Mouse (Mus musculus) forebrain, postnatal 0 days (tissue): ENCODE data around the gene 4933400A11Rik. TPM values are rescaled to one million over a fixed set of nuclear protein-coding genes. Genes with fewer than 3 reads are reported as not detected.

Experiments
- ATAC-seq: fragments of 200-750 bp; cut with Nextera tagmentation; 2 replicates; pipeline ENCODE4 v1.8.0; 2017; ENCODE audit warnings: mild to moderate bottlenecking, moderate library complexity
- DNase-seq: peaks from one replicate; pipeline ENCODE4 v3.0.0-alpha.2; 2015
- H3K27ac ChIP-seq: fragments of 300-500 bp; sonication (generic); 2 replicates; pipeline ENCODE4 v1.5.1; 2014; ENCODE audit warnings: low read depth, mild to moderate bottlenecking, antibody characterized with exemption, low read length, moderate library complexity, mixed read lengths
- H3K27me3 ChIP-seq: fragments of 300-500 bp; sonication (generic); 2 replicates; pipeline ENCODE4 v1.6.1; 2014; ENCODE audit warnings: mild to moderate bottlenecking, low read length, mixed read lengths; ENCODE audit not compliant: insufficient read depth
- H3K36me3 ChIP-seq: fragments of 300-500 bp; sonication (generic); 2 replicates; pipeline ENCODE4 v1.6.1; 2014; ENCODE audit warnings: mild to moderate bottlenecking, moderate library complexity; ENCODE audit not compliant: insufficient read depth
- H3K4me1 ChIP-seq: fragments of 300-500 bp; sonication (generic); 2 replicates; pipeline ENCODE4 v1.6.1; 2014; ENCODE audit warnings: antibody characterized with exemption; ENCODE audit not compliant: insufficient read depth
- H3K4me2 ChIP-seq: fragments of 300-500 bp; sonication (generic); 2 replicates; pipeline ENCODE4 v1.6.1; 2014; ENCODE audit warnings: low read depth, mild to moderate bottlenecking, moderate library complexity
- H3K4me3 ChIP-seq: fragments of 300-500 bp; sonication (generic); 2 replicates; pipeline ENCODE4 v1.5.1; 2014; ENCODE audit warnings: low read depth, low read length, mixed read lengths
- H3K9ac ChIP-seq: fragments of 300-500 bp; sonication (generic); 2 replicates; pipeline ENCODE4 v1.6.1; 2014; ENCODE audit warnings: mild to moderate bottlenecking
- H3K9me3 ChIP-seq: fragments of 300-500 bp; sonication (generic); 2 replicates; pipeline ENCODE4 v1.6.1; 2016; ENCODE audit warnings: low read length
- CTCF ChIP-seq: sonication (generic); IDR thresholded peaks from 2 replicates; pipeline ENCODE4 v1.5.1; 2016; ENCODE audit warnings: antibody characterized with exemption, control low read depth, low read depth
- WGBS: fragments of 180-500 bp; shearing (Covaris S2); extraction: QIAGEN DNeasy Blood & Tissue Kit; methylation state at CpG from one replicate; pipeline ENCODE4 v1.1.7; 2014; 5-methylcytosine and 5-hydroxymethylcytosine counted together
- polyA plus RNA-seq: library from polyadenylated mRNA; unstranded; fragments of >200 nt; fragmentation: Nextera tagmentation; extraction: Ambion mirVana; gene quantifications from 2 replicates; pipeline ENCODE4 v1.2.1, GENCODE M21; 2015
- total RNA-seq: library from RNA; depleted of rRNA; stranded (reverse); fragments of >200 nt; gene quantifications from 2 replicates; pipeline ENCODE4 v1.2.3, GENCODE M21; 2014; rRNA removed

4933400A11Rik gene
- total RNA-seq (not detected in 2 replicates), polyA plus RNA-seq (not detected in 2 replicates)

DNA sequence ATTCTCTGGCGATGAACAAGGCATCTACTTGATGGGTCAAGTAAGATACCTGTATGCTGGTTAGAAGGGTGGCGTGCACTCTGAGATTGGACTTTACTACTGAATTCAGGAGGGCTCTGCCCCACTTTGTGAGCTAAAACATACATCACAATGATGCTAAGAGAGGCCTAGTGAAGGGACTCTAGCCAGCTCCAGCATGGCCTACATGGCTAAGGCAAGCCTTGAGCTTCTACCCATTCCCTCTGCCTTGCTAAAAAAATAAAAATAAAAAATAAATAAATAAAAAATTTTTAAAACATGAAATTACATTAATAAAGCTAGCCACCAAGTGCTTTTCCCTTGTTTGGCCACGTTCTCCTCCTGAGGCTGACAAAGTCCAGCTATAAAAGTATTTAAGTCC lies at the start of gene 4933400A11Rik:
Gene 4933400A11Rik, minus strand, starts transcription at position 101 of the 400 bp plus-strand sequence.
- Histone ChIP-seq H3K4me1 (no peaks in the 10 kb centered on the region), H3K4me2 (no peak within 1 kb of the TSS), H3K4me3 (no peak within 1 kb of the TSS), H3K9me3 (no peaks in the 10 kb centered on the region), H3K27ac (no peak within 1 kb of the TSS), H3K9ac (no peak within 1 kb of the TSS), H3K27me3 (no peaks in the 10 kb centered on the region; the same call in 1 of the 2 replicates), H3K36me3 (no peaks in the 10 kb centered on the region)
- 87% methylated on average over 3 of the region's 3 CpGs for WGBS
- no peak for TF ChIP-seq CTCF
- DNase-seq = no peak
- no peak for ATAC-seq

DNA sequence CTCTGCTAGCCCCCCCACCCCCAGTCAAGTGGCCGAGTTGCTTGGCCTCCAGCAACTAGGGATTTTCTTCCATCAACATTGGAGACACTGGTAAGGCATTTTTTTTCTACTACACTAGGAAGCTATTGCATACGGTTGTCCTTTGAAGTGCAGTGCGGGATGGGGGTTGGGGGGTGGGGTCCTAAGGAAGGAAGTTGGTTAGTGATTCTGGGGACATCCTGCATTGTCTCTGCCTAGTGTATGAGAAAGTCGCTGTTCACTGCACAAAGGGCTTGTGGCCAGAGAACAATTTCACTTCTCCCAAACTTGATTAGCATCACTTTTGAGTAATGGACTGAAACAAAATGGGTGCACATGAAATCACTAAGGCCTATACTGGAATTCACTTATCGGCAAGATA lies 48.7 kb upstream of the 4933400A11Rik start:
- Histone ChIP-seq H3K9me3 (no peaks in the 10 kb centered on the region), H3K4me3 (peak overlapping the region; percentile 11; the same call in 1 of the 2 replicates), H3K4me1 (no peaks in the 10 kb centered on the region), H3K36me3 (no peaks in the 10 kb centered on the region), H3K4me2 (peak overlapping the region; percentile 35), H3K9ac (0 out of 2 replicates have a peak overlapping the region, but pooled peaks have one; percentile 10), H3K27me3 (no peaks in the 10 kb centered on the region), H3K27ac (peak overlapping the region; percentile 54; the same call in 1 of the 2 replicates)
- TF ChIP-seq CTCF = no peak
- ATAC-seq (no peak), DNase-seq (no peak)
- 27% methylated on average over 5 of the region's 5 CpGs for WGBS

DNA sequence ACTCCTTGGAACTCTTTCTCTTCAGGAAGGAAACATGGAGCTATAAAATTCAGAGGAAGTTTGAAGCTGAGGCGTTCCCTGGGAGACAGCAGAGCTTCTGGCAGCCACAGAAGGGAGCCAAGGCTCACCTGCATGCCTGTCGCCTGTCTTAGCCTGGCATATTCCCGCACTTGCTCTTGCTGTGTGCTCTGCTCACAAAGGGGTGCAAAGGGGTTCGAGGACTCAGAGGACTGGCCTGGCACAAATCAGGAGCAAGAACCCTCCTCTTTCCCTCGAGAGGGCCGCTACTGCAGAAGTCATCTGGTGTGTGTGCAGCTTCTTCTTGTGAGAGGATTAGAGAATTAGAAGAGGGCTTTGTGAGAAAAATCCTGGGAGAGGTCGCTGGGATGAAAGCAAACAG lies 48.3 kb upstream of the 4933400A11Rik start:
- DNase-seq (peak; percentile 26), ATAC-seq (0 out of 2 replicates have a peak, but pooled peaks have one; percentile 36)
- H3K4me1 ChIP-seq = no peaks in the 10 kb centered on the region
- no peaks in the 10 kb centered on the region for H3K36me3 ChIP-seq
- H3K4me3 ChIP-seq = peak overlapping the region; percentile 11; the same call in 1 of the 2 replicates
- TF ChIP-seq CTCF = no peak
- H3K9ac ChIP-seq = 0 out of 2 replicates have a peak overlapping the region, but pooled peaks have one; percentile 10
- peak overlapping the region; percentile 54; the same call in 1 of the 2 replicates for H3K27ac ChIP-seq
- no peaks in the 10 kb centered on the region; the same call in 1 of the 2 replicates for H3K27me3 ChIP-seq
- 21% methylated on average over 7 of the region's 7 CpGs for WGBS
- no peaks in the 10 kb centered on the region for H3K9me3 ChIP-seq
- peak overlapping the region; percentile 35 for H3K4me2 ChIP-seq

DNA sequence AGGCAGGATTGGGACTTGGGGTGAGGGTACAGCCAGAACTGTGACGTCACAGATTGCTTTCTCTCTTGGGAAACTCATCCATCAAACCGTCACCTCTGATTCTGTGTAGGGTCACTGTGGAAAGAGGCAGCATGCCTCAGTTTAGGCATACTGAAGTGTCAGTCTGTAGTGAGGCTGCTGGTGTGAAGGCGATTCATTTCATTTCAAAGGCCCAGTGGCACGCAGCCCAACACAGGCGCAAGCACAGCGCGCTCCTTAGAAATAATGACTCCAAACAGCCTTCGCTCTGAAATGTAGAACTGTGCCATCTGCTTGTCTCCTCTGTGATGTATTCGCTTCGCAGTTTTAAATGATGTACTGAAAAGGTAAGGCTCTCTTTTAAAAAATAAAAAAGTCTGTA lies 47.5 kb upstream of the 4933400A11Rik start:
- H3K4me3 ChIP-seq = no peak overlapping the region
- no peak for TF ChIP-seq CTCF
- no peaks in the 10 kb centered on the region for H3K4me1 ChIP-seq
- no peak overlapping the region for H3K27ac ChIP-seq
- no peaks in the 10 kb centered on the region for H3K9me3 ChIP-seq
- peak overlapping the region; percentile 28; the same call in 1 of the 2 replicates for H3K4me2 ChIP-seq
- H3K27me3 ChIP-seq = no peaks in the 10 kb centered on the region; the same call in 1 of the 2 replicates
- no peaks in the 10 kb centered on the region for H3K36me3 ChIP-seq
- DNase-seq (peak; percentile 34), ATAC-seq (peak; percentile 63)
- 32% methylated on average over 10 of the region's 10 CpGs for WGBS
- no peak overlapping the region for H3K9ac ChIP-seq

DNA sequence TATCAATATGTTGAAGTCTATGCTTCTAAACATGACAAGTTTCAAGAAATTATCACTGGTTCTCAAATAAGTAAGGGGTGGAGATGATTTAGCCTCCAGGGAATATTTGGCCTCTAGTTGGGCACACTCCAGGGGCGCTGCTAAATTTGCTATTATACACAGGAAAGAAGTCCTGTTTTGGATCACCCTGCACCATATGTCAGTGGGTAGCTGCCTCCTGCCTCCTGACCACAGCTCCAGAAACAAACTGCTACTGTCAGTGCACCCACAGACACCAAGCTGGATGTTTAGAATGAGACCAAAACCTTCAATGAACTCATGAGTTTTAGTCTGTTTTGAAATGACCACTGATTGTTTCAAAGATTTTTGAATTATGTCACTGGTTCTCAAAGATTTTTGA lies 34.2 kb upstream of the 4933400A11Rik start:
- H3K27me3 ChIP-seq = no peaks in the 10 kb centered on the region
- no peak overlapping the region for H3K4me3 ChIP-seq
- ATAC-seq (no peak), DNase-seq (no peak)
- H3K9ac ChIP-seq = no peak overlapping the region
- no peaks in the 10 kb centered on the region for H3K4me1 ChIP-seq
- no peak overlapping the region for H3K4me2 ChIP-seq
- H3K36me3 ChIP-seq = no peaks in the 10 kb centered on the region
- H3K27ac ChIP-seq = no peak overlapping the region
- H3K9me3 ChIP-seq = no peaks in the 10 kb centered on the region
- TF ChIP-seq CTCF = no peak
- 54% methylated on average over 1 of the region's 1 CpGs for WGBS

DNA sequence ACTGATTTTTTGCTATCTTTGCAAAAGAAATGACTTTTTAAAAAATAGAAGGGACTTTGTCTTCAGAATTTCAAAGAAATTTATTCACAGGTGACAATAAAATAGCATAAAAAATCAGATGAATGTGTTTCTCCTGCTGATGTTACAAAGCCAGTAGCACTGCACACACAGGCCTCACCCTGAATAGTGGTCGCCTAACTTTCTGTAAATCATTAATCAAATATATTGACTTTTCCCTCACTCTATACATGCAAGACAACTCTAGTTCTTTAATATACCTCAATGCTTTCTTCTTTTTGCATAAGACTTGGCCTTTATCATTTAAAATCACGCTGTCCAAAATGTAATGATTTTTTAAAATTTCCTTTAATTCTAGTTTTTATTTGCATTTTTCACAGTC lies 32.3 kb upstream of the 4933400A11Rik start:
- Histone ChIP-seq H3K4me2 (no peak overlapping the region), H3K36me3 (no peaks in the 10 kb centered on the region), H3K9ac (no peak overlapping the region), H3K4me1 (no peaks in the 10 kb centered on the region), H3K27me3 (no peaks in the 10 kb centered on the region), H3K27ac (no peak overlapping the region), H3K9me3 (no peaks in the 10 kb centered on the region), H3K4me3 (no peak overlapping the region)
- no peak for TF ChIP-seq CTCF
- DNase-seq (no peak), ATAC-seq (no peak)
- 89% methylated on average over 2 of the region's 2 CpGs for WGBS

DNA sequence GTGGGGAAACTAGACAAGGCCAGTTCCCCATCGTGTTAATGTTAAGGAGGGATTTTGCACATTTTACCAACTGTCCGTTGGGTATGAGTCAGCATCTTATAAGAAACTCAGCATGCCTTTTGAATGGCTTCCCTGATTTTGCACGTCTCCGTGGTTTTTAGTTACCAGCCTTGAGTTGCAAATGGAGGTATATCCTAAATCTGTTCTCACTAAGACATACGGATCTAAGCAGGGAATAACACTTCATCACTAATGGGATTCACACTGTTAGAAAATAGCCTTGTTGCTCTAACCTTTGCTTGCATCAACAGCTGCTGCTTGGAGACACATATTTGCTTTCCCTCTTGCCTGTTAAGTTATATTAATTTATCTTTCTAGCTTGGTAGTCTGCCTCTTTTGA lies 31.9 kb upstream of the 4933400A11Rik start:
- Histone ChIP-seq H3K9me3 (no peaks in the 10 kb centered on the region), H3K36me3 (no peaks in the 10 kb centered on the region), H3K4me3 (no peak overlapping the region), H3K4me2 (no peak overlapping the region), H3K27me3 (no peaks in the 10 kb centered on the region), H3K4me1 (no peaks in the 10 kb centered on the region), H3K27ac (no peak overlapping the region), H3K9ac (no peak overlapping the region)
- TF ChIP-seq CTCF = no peak
- DNase-seq (no peak), ATAC-seq (no peak)
- WGBS = 44% methylated on average over 5 of the region's 5 CpGs
